Mouse (Mus musculus) heart, postnatal 0 days (tissue): ENCODE measurements around the gene Itm2b.

Source experiments
- CTCF ChIP-seq: IDR thresholded peaks from 2 replicates; pipeline ENCODE4 v1.5.1; 2016; ENCODE audit warnings: antibody characterized with exemption, control low read depth, low read depth
- EP300 ChIP-seq: IDR thresholded peaks from 2 replicates; pipeline ENCODE4 v1.6.1; 2016; ENCODE audit warnings: antibody characterized with exemption, low read depth

GRCm38 (mm10) chr14:73340051-73340755, 44.9 kb downstream of the Itm2b start:
- TF ChIP-seq EP300: no peak
- no peak for TF ChIP-seq CTCF
